Mouse (Mus musculus): ENCODE data around the gene Olfr853.

Gene Olfr853

DNA sequence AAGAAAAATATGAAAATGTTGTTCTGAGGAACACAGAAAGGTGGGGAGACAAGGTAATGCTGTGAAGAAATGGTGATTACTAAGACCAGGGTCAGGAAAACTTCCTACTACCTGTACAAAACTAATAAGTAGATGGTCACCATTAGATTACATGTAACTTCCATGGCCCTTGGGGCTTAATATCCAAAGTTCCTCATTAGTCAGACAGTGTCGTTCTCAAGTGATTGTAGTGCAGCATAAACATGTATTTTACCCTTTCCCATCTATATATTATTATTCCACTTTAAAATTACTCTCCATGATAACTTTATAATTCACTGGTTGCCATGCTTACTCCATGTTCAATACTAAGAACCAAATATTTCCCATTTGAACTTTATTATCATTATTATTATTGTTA lies at the start of gene Olfr853:
Olfr853 (minus strand) TSS at position 101 of the 400 bp plus-strand sequence.
- no peak for DNase-seq

- no peak for DNase-seq
Observed at GRCm38 (mm10) chr9:19582317-19582716, 41.4 kb upstream of the Olfr853 start, which contains the start of gene Olfr855. Olfr855 (plus strand) TSS chr9:19582617.

- DNase-seq = no peak
Observed at GRCm38 (mm10) chr9:19567282-19567681, 26.4 kb upstream of the Olfr853 start, which contains the start of gene Olfr854. Olfr854 (minus strand) TSS chr9:19567382.

GRCm38 (mm10) chr9:19492995-19493394 lies 47.9 kb downstream of the Olfr853 start, which contains the start of gene Olfr851:
Olfr851 (plus strand) TSS chr9:19493295.
- DNase-seq = no peak

All from cerebellum, adult 9-11 months (tissue).